Mouse (Mus musculus): ENCODE results near the gene Hfe. TPM values are rescaled to one million over a fixed set of nuclear protein-coding genes. Genes with fewer than 3 reads are reported as not detected.
"Not testable (repeated sequence)": the region's sequence is repeated elsewhere in the genome, so short reads cannot be mapped to it uniquely, and the experiment has no call there.

The Hfe gene
- polyA plus RNA-seq, 1 experiment from 2014 or later, result 10.3 TPM

DNA sequence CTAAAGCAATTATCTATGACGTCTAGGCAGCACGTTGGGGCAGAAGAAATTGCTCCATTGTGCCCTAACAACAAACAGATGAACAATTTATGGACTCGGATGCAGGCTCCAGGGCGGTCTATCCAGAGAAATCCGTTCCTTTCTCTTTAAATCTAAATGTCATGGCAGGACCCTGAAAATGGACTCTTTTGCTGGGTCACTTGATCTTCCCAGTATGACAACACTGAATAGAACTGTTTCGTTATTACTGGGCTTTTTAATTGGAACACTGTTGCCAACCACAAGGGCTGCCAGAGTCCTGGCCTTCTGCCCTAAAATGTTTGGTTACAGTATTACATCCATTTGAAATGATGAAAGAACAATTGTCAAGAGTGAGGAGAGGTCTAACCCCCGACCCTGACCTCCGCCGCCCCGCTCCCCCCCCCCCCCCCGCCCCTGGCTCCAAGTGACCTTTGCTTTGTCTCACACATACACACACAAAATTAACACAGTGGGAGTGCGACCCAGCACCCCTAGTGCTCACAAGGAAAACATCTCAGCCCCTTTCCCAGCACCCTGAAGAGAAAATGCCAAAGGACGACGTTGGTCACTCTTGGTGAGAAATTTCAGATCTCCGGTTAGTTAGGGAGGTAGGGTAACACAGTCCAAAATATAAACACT is 810 bp downstream of the Hfe start:
- no peak overlapping the region for H3K27ac ChIP-seq (replicated peaks; ENCODE audit: low read depth, low read length)
- no peaks in the 10 kb centered on the region for H3K27me3 ChIP-seq (replicated peaks; ENCODE audit: control insufficient read depth, insufficient read depth, low read length)
- H3K9ac ChIP-seq (ENCODE audit: low read depth, low read length), result peak overlapping the region; percentile 66
- H3K4me1 ChIP-seq (ENCODE audit: control insufficient read depth, insufficient read depth, low read length), result peaks cover 10% of the 10 kb centered on the region; the same call in 1 of the 2 replicates
- H3K9me3 ChIP-seq (ENCODE audit: control insufficient read depth, low read length), result no peaks in the 10 kb centered on the region
- ATAC-seq (ENCODE audit: low read depth), result 0 out of 2 replicates have a peak, but pooled peaks have one; percentile 33
- H3K4me3 ChIP-seq (ENCODE audit: low read depth, low read length), result peak overlapping the region; percentile 46
- DNase-seq (ENCODE audit: low spot score), result peak; percentile 29
- 17% methylated on average over 14 of the region's 15 CpGs for WGBS
- peak overlapping the region; percentile 86 for H3K4me2 ChIP-seq (ENCODE audit: low read depth, low read length)
- H3K36me3 ChIP-seq (ENCODE audit: control insufficient read depth, insufficient read depth, low read length), result no peaks in the 10 kb centered on the region

GRCm38 (mm10) chr13:23708654-23709053 is 2.0 kb downstream of the Hfe start:
- no peaks in the 10 kb centered on the region for H3K36me3 ChIP-seq (ENCODE audit: control insufficient read depth, insufficient read depth, low read length)
- H3K9ac ChIP-seq (ENCODE audit: low read depth, low read length), result no peak overlapping the region
- H3K4me1 ChIP-seq (ENCODE audit: control insufficient read depth, insufficient read depth, low read length), result peaks cover 10% of the 10 kb centered on the region; the same call in 1 of the 2 replicates
- no peaks in the 10 kb centered on the region for H3K9me3 ChIP-seq (ENCODE audit: control insufficient read depth, low read length)
- H3K27ac ChIP-seq (replicated peaks; ENCODE audit: low read depth, low read length), result no peak overlapping the region
- no peak overlapping the region for H3K4me2 ChIP-seq (ENCODE audit: low read depth, low read length)
- H3K4me3 ChIP-seq (ENCODE audit: low read depth, low read length), result no peak overlapping the region
- 52% methylated on average over 4 of the region's 4 CpGs for WGBS
- no peaks in the 10 kb centered on the region for H3K27me3 ChIP-seq (replicated peaks; ENCODE audit: control insufficient read depth, insufficient read depth, low read length)
- no peak for ATAC-seq (ENCODE audit: low read depth)
- no peak for DNase-seq (ENCODE audit: low spot score)

- H3K4me2 ChIP-seq (ENCODE audit: low read depth, low read length), result no peak overlapping the region
- DNase-seq (ENCODE audit: low spot score), result no peak
- H3K27ac ChIP-seq (replicated peaks; ENCODE audit: low read depth, low read length), result no peak overlapping the region
- H3K9me3 ChIP-seq (ENCODE audit: control insufficient read depth, low read length), result no peaks in the 10 kb centered on the region
- H3K36me3 ChIP-seq (ENCODE audit: control insufficient read depth, insufficient read depth, low read length), result no peaks in the 10 kb centered on the region
- H3K9ac ChIP-seq (ENCODE audit: low read depth, low read length), result no peak overlapping the region
- H3K27me3 ChIP-seq (replicated peaks; ENCODE audit: control insufficient read depth, insufficient read depth, low read length), result no peaks in the 10 kb centered on the region
- WGBS, result 80% methylated on average over 4 of the region's 4 CpGs
- ATAC-seq (ENCODE audit: low read depth), result no peak
- no peak overlapping the region for H3K4me3 ChIP-seq (ENCODE audit: low read depth, low read length)
- peaks cover 10% of the 10 kb centered on the region; the same call in 1 of the 2 replicates for H3K4me1 ChIP-seq (ENCODE audit: control insufficient read depth, insufficient read depth, low read length)
These were observed 2.6 kb downstream of the Hfe start for GRCm38 (mm10) chr13:23708041-23708440.

GRCm38 (mm10) chr13:23706771-23707170 is 3.9 kb downstream of the Hfe start:
- Histone ChIP-seq H3K4me2 (ENCODE audit: low read depth, low read length) (no peak overlapping the region), H3K27ac (replicated peaks; ENCODE audit: low read depth, low read length) (no peak overlapping the region), H3K27me3 (replicated peaks; ENCODE audit: control insufficient read depth, insufficient read depth, low read length) (no peaks in the 10 kb centered on the region), H3K4me1 (ENCODE audit: control insufficient read depth, insufficient read depth, low read length) (peaks cover 10% of the 10 kb centered on the region; the same call in 1 of the 2 replicates), H3K4me3 (ENCODE audit: low read depth, low read length) (no peak overlapping the region), H3K9me3 (ENCODE audit: control insufficient read depth, low read length) (no peaks in the 10 kb centered on the region), H3K9ac (ENCODE audit: low read depth, low read length) (no peak overlapping the region), H3K36me3 (ENCODE audit: control insufficient read depth, insufficient read depth, low read length) (no peaks in the 10 kb centered on the region)
- no peak for ATAC-seq (ENCODE audit: low read depth)
- no peak for DNase-seq (ENCODE audit: low spot score)
- WGBS, result 89% methylated on average over 12 of the region's 12 CpGs

- DNase-seq (ENCODE audit: low spot score) (no peak), ATAC-seq (ENCODE audit: low read depth) (no peak)
These were observed 4.8 kb downstream of the Hfe start for GRCm38 (mm10) chr13:23705751-23706356.

DNA sequence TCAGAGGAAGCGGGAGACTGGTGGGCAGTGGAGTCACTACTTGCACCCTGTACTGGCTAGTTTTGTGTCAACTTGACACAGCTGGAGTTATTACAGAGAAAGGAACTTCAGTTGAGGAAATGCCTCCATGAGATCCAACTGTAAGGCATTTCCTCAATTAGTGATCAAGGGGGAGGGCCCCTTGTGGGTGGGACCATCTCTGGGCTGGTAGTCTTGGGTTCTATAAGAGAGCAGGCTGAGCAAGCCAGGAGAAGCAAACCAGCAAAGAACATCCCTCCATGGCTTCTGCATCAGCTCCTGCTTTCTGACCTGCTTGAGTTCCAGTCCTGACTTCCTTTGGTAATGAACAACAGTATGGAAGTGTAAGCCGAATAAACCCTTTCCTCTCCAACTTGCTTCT is 7.9 kb downstream of the Hfe start:
- ATAC-seq (ENCODE audit: low read depth), result not testable (repeated sequence)
- 76% methylated on average over 2 of the region's 2 CpGs for WGBS

More at GRCm38 (mm10) chr13:23705751-23706356, 4.8 kb downstream of the Hfe start:
- Histone ChIP-seq H3K9me3 (ENCODE audit: control insufficient read depth, low read length) (no peaks in the 10 kb centered on the region), H3K9ac (ENCODE audit: low read depth, low read length) (no peak overlapping the region), H3K27ac (replicated peaks; ENCODE audit: low read depth, low read length) (no peak overlapping the region), H3K4me1 (ENCODE audit: control insufficient read depth, insufficient read depth, low read length) (peaks cover 10% of the 10 kb centered on the region; the same call in 1 of the 2 replicates), H3K4me3 (ENCODE audit: low read depth, low read length) (no peak overlapping the region), H3K27me3 (replicated peaks; ENCODE audit: control insufficient read depth, insufficient read depth, low read length) (no peaks in the 10 kb centered on the region), H3K4me2 (ENCODE audit: low read depth, low read length) (no peak overlapping the region), H3K36me3 (ENCODE audit: control insufficient read depth, insufficient read depth, low read length) (no peaks in the 10 kb centered on the region)
- whole genome bisulfite sequencing, result 89% methylated on average over 7 of the region's 7 CpGs

DNA sequence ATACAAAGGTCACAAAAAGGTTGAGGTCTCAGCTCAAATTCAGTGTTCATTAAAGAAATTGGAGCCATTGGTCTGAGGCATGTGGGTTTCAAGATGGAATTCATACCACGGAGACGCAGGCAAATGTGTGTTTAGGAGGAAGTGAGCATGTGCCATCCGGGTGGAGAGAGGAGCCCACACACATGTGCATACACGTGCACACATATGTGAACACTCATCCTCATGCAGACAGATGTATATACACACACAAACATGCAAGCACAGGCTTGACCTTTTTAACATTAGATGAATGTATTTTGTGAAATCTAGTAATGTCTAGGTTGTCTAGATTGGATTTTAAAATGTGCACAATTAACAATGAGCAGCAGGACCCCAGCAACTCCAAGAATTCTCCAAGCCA is 8.4 kb downstream of the Hfe start:
- Histone ChIP-seq H3K27me3 (replicated peaks; ENCODE audit: control insufficient read depth, insufficient read depth, low read length) (no peaks in the 10 kb centered on the region), H3K9me3 (ENCODE audit: control insufficient read depth, low read length) (no peaks in the 10 kb centered on the region), H3K4me3 (ENCODE audit: low read depth, low read length) (no peak overlapping the region), H3K4me1 (ENCODE audit: control insufficient read depth, insufficient read depth, low read length) (no peaks in the 10 kb centered on the region), H3K4me2 (ENCODE audit: low read depth, low read length) (no peak overlapping the region), H3K27ac (replicated peaks; ENCODE audit: low read depth, low read length) (no peak overlapping the region), H3K9ac (ENCODE audit: low read depth, low read length) (no peak overlapping the region), H3K36me3 (ENCODE audit: control insufficient read depth, insufficient read depth, low read length) (no peaks in the 10 kb centered on the region)
- no peak for ATAC-seq (ENCODE audit: low read depth)
- 70% methylated on average over 4 of the region's 4 CpGs for whole genome bisulfite sequencing
- no peak for DNase-seq (ENCODE audit: low spot score)

More for the DNA sequence above, 7.9 kb downstream of the Hfe start:
- H3K36me3 ChIP-seq (ENCODE audit: control insufficient read depth, insufficient read depth, low read length); H3K4me1 ChIP-seq (ENCODE audit: control insufficient read depth, insufficient read depth, low read length); H3K27me3 ChIP-seq (replicated peaks; ENCODE audit: control insufficient read depth, insufficient read depth, low read length); H3K9ac ChIP-seq (ENCODE audit: low read depth, low read length); H3K27ac ChIP-seq (replicated peaks; ENCODE audit: low read depth, low read length); DNase-seq (ENCODE audit: low spot score); H3K4me3 ChIP-seq (ENCODE audit: low read depth, low read length); H3K4me2 ChIP-seq (ENCODE audit: low read depth, low read length); H3K9me3 ChIP-seq (ENCODE audit: control insufficient read depth, low read length): not testable (repeated sequence)

GRCm38 (mm10) chr13:23700786-23701520 is 9.7 kb downstream of the Hfe start:
- H3K9ac ChIP-seq (ENCODE audit: low read depth, low read length), result no peak overlapping the region

More at GRCm38 (mm10) chr13:23700786-23701520, 9.7 kb downstream of the Hfe start:
- Histone ChIP-seq H3K4me1 (ENCODE audit: control insufficient read depth, insufficient read depth, low read length) (0 out of 2 replicates have a peak, but pooled peaks cover 2% of the 10 kb centered on the region), H3K4me3 (ENCODE audit: low read depth, low read length) (no peak overlapping the region), H3K4me2 (ENCODE audit: low read depth, low read length) (no peak overlapping the region), H3K9me3 (ENCODE audit: control insufficient read depth, low read length) (no peaks in the 10 kb centered on the region), H3K27me3 (replicated peaks; ENCODE audit: control insufficient read depth, insufficient read depth, low read length) (no peaks in the 10 kb centered on the region), H3K27ac (replicated peaks; ENCODE audit: low read depth, low read length) (no peak overlapping the region), H3K36me3 (ENCODE audit: control insufficient read depth, insufficient read depth, low read length) (no peaks in the 10 kb centered on the region)
- ATAC-seq (ENCODE audit: low read depth), result peak; percentile 59
- 26% methylated on average over 8 of the region's 8 CpGs for WGBS
- DNase-seq (ENCODE audit: low spot score), result peak; percentile 87
